Mouse (Mus musculus): ENCODE results near the gene Cap2. TPM values are rescaled to one million over a fixed set of nuclear protein-coding genes. Genes with fewer than 3 reads are reported as not detected.

The Cap2 gene
- total RNA-seq, 2 experiments from 2014 or later = 265 to 282 TPM

- no peak for DNase-seq (ENCODE audit: low spot score in 2 of 2)
Observed at GRCm38 (mm10) chr13:46682921-46683320, 181.3 kb downstream of the Cap2 start.

GRCm38 (mm10) chr13:46683370-46683769, 181.7 kb downstream of the Cap2 start:
- DNase-seq (ENCODE audit: low spot score in 2 of 2) = no peak

GRCm38 (mm10) chr13:46690559-46691241, 189.1 kb downstream of the Cap2 start:
- no peak for DNase-seq (ENCODE audit: low spot score in 2 of 2)

GRCm38 (mm10) chr13:46695296-46695908, 193.8 kb downstream of the Cap2 start:
- DNase-seq (ENCODE audit: low spot score in 2 of 2) = no peak

GRCm38 (mm10) chr13:46695932-46696331, 194.3 kb downstream of the Cap2 start:
- no peak for DNase-seq (ENCODE audit: low spot score in 2 of 2)

GRCm38 (mm10) chr13:46696788-46697187, 195.1 kb downstream of the Cap2 start:
- DNase-seq (ENCODE audit: low spot score in 2 of 2) = no peak

GRCm38 (mm10) chr13:46699372-46699771, 197.7 kb downstream of the Cap2 start:
- DNase-seq (ENCODE audit: low spot score in 2 of 2) = no peak

Other genes with a start within 250 kb of the Cap2 start
- not detected for gene Stmnd1, start 228.1 kb upstream of the Cap2 start, total RNA-seq (2021)
- 10 to 100 TPM; 25.0 to 33.0 TPM for gene Rbm24, start 83.4 kb upstream of the Cap2 start, total RNA-seq (2021)
- gene Fam8a1, start 167.7 kb downstream of the Cap2 start, total RNA-seq (2021) = 10 to 100 TPM; 93.8 to 94.7 TPM
- 10 to 100 TPM; 58.4 TPM for gene Nup153, start 226.1 kb downstream of the Cap2 start, total RNA-seq (2021)